Mouse (Mus musculus): ENCODE data around the gene Zfp970.
"Not testable (repeated sequence)": the region's sequence is repeated elsewhere in the genome, so short reads cannot be mapped to it uniquely, and the experiment has no call there.

Gene Zfp970

GRCm38 (mm10) chr2:177464676-177465075, at the start of gene Zfp970:
TSS of gene Zfp970 (plus strand) at chr2:177464733.
- peak; percentile 43 for DNase-seq

- DNase-seq, result not testable (repeated sequence)
Observed at GRCm38 (mm10) chr2:177468222-177468621, 3.7 kb downstream of the Zfp970 start.

GRCm38 (mm10) chr2:177472261-177472660, 7.7 kb downstream of the Zfp970 start:
- DNase-seq, result not testable (repeated sequence)

- not testable (repeated sequence) for DNase-seq
Observed at GRCm38 (mm10) chr2:177481971-177482370, 17.4 kb downstream of the Zfp970 start.

- DNase-seq, result not testable (repeated sequence)
Observed at GRCm38 (mm10) chr2:177483238-177483948, 18.9 kb downstream of the Zfp970 start.

GRCm38 (mm10) chr2:177498067-177498466, 33.5 kb downstream of the Zfp970 start, which contains the start of gene Gm14403:
TSS of gene Gm14403 (plus strand) at chr2:177498215.
- DNase-seq, result peak; percentile 64

- DNase-seq, result not testable (repeated sequence)
Observed at GRCm38 (mm10) chr2:177499182-177499581, 34.6 kb downstream of the Zfp970 start.

GRCm38 (mm10) chr2:177505211-177505719, 40.7 kb downstream of the Zfp970 start:
- not testable (repeated sequence) for DNase-seq

- DNase-seq, result not testable (repeated sequence)
Observed at GRCm38 (mm10) chr2:177511381-177511780, 46.8 kb downstream of the Zfp970 start.

DNA sequence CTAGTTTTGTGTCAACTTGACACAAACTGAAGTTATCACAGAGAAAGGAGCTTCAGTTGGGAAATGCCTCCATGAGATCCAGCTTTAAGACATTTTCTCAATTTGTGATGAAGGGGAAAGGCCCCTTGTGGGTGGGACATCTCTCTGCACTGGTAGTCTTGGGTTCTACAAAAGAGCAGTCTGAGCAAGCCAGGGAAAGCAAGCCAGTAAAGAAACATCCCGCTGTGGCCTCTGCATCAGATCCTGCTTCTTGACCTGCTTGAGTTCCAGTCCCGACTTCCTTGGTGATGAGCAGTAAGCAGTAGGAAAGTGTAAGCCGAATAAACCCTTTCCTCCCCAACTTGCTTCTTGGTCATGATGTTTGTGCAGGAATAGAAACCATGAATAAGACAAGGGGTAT, 47.4 kb downstream of the Zfp970 start:
- not testable (repeated sequence) for DNase-seq

DNA sequence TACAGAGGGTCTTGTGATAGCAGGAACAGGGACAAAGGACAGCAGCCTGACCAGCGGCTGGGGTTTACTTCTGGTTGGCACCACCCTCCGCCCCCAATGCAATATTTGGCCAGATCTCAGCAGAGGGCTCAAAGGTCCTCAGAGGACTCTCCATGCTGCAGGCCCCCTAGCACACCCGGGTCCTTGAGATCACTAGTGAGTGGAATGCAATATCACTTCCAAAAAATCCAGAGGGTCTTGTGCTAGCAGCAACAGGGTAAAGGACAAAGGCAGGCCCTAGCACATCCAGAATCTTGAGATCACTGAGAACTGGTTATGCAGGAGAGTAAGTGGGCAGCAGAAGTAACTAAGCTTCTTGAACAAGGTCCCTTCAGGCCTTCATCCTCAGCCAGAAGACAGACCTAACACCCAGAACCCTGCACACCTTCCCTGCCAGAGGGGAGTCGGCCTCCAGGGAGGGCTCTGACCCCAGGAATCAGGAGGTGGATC, 49.5 kb downstream of the Zfp970 start:
- not testable (repeated sequence) for DNase-seq

- not testable (repeated sequence) for DNase-seq
Observed at GRCm38 (mm10) chr2:177517746-177518145, 53.2 kb downstream of the Zfp970 start.

DNA sequence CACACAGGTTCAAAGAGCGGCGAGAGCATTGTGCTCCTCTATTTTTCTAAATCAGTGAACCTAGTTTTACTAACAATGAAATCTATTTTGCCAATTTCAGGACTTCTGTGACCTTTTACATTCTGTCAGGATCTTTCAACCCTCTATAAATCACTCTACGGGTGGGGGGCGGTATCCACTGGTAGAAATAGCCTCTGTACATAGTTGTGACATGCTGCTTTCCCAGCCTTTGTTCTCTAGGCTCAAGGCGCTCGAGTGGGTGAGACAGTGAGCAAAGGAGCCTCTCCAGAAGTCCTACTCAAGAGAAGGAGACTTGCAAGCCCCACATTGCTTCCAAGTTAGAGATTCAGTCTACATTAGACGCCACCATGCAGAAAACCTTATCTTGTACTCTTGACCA, 53.8 kb downstream of the Zfp970 start:
- DNase-seq, result not testable (repeated sequence)

DNA sequence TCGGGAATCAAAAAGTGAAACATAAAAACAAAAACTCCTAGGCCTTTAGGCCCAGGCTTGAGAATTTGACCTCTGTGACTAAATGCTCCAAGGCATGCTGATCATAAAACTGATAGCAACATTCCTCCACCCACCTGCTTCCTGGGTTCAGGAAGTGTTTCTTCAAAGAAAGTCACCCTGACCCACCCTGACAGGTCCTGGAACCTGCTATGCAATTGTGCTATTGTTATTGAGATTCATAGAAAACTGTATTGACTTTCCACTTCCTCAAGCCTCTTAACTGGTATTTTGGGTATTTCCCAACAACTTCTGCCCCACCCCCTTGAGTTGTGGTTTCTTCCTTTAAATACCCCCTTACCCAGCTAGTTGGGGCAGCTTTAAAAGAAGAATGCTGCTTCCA, 54.4 kb downstream of the Zfp970 start:
- DNase-seq, result not testable (repeated sequence)

DNA sequence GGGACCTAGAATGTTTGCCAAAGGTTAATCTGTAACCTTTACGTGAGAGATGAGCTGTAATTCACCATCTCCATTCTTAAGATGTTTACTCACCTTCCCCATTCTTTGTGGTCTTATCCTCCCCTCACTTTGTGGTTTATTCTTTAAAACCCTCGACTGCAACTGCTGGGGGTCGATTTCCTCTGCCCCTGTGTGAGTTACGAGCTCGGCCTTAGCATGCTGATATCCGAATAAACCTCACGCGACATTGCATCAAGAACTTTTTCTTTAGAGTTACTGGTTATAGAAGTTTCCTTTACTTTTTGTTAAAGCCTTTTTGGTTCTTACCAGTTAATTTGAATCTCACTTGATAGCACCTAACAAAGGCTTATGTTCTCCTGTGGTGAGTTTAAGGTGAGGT, 55.5 kb downstream of the Zfp970 start:
- DNase-seq, result no peak

GRCm38 (mm10) chr2:177523061-177523460, 58.5 kb downstream of the Zfp970 start:
- no peak for DNase-seq

- not testable (repeated sequence) for DNase-seq
Observed at GRCm38 (mm10) chr2:177523674-177524073, 59.1 kb downstream of the Zfp970 start.

DNA sequence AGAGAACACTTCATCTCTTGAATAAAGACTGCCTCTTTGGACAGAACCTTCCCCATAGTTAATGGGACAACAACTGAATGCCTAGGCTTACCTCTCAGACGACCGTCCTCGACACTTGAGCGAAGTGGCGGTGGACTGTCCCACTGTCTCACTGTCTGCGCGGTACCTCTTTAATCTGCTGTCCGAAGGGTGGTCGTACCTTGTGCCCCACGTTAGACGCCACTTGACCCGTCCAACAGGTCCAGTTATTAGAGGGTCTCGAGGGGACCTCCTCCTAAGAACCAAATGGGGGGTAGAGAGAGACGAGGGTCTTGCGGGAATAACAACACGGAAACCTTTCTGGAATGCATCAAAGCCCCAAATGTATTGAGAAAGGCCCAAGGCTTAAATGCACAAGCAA, 59.6 kb downstream of the Zfp970 start:
- DNase-seq, result not testable (repeated sequence)
